Mouse (Mus musculus) kidney, embryonic 14.5 days (tissue): ENCODE results near the gene Sf3b1. TPM values are rescaled to one million over a fixed set of nuclear protein-coding genes. Genes with fewer than 3 reads are reported as not detected.

ENCODE experiments used
- ATAC-seq: fragments of 200-750 bp; cut with Nextera tagmentation; 2 replicates; pipeline ENCODE4 v1.8.0; 2017; ENCODE audit warnings: moderate number of reproducible peaks, mild to moderate bottlenecking, moderate TSS enrichment, moderate library complexity; ENCODE audit not compliant: low FRiP score, low TSS enrichment
- H3K27ac ChIP-seq: fragments of 300-500 bp; sonication (generic); 2 replicates; pipeline ENCODE4 v1.5.1; 2014; ENCODE audit warnings: low read depth, mild to moderate bottlenecking, low read length, moderate library complexity, mixed read lengths
- H3K27me3 ChIP-seq: fragments of 300-500 bp; sonication (generic); 2 replicates; pipeline ENCODE4 v1.6.1; 2014; ENCODE audit warnings: mild to moderate bottlenecking, low read length; ENCODE audit not compliant: control insufficient read depth, insufficient read depth
- H3K36me3 ChIP-seq: fragments of 300-500 bp; sonication (generic); 2 replicates; pipeline ENCODE4 v1.6.1; 2014; ENCODE audit warnings: low read length, mixed read lengths; ENCODE audit not compliant: control insufficient read depth, insufficient read depth
- H3K4me1 ChIP-seq: fragments of 300-500 bp; sonication (generic); 2 replicates; pipeline ENCODE4 v1.6.1; 2014; ENCODE audit warnings: low read length, mixed read lengths; ENCODE audit not compliant: control insufficient read depth, insufficient read depth
- H3K4me2 ChIP-seq: fragments of 300-500 bp; sonication (generic); replicated peaks from 2 replicates; pipeline ENCODE4 v1.6.1; 2014; ENCODE audit warnings: low read depth, mild to moderate bottlenecking, low read length
- H3K4me3 ChIP-seq: fragments of 300-500 bp; sonication (generic); 2 replicates; pipeline ENCODE4 v1.5.1; 2014; ENCODE audit warnings: mild to moderate bottlenecking, low read length
- H3K9ac ChIP-seq: fragments of 300-500 bp; sonication (generic); 2 replicates; pipeline ENCODE4 v1.6.1; 2014; ENCODE audit warnings: low read depth, mild to moderate bottlenecking, low read length, moderate library complexity
- H3K9me3 ChIP-seq: fragments of 300-500 bp; sonication (generic); 2 replicates; pipeline ENCODE4 v1.6.1; 2016; ENCODE audit warnings: low read length; ENCODE audit not compliant: control insufficient read depth
- WGBS: fragments of 180-500 bp; shearing (Covaris S2); extraction: QIAGEN DNeasy Blood & Tissue Kit; methylation state at CpG from one replicate; pipeline ENCODE4 v1.1.7; 2014; 5-methylcytosine and 5-hydroxymethylcytosine counted together
- polyA plus RNA-seq: library from polyadenylated mRNA; unstranded; fragments of >200 nt; fragmentation: Nextera tagmentation; extraction: Ambion mirVana; gene quantifications from 2 replicates; pipeline ENCODE4 v1.2.1, GENCODE M21; 2014

Sf3b1 gene
- polyA plus RNA-seq, 1 experiment from 2014 or later = 336 TPM

- peak overlapping the region; percentile 82 for H3K4me3 ChIP-seq
- no peak overlapping the region for H3K27ac ChIP-seq
- 67% methylated on average over 4 of the region's 4 CpGs for WGBS
- ATAC-seq = no peak
- H3K9me3 ChIP-seq = no peaks in the 10 kb centered on the region
- 0 out of 2 replicates have a peak, but pooled peaks cover 3% of the 10 kb centered on the region for H3K4me1 ChIP-seq
- peak overlapping the region; percentile 75; the same call in 1 of the 2 replicates for H3K9ac ChIP-seq
- peak overlapping the region; percentile 60 for H3K4me2 ChIP-seq
- H3K27me3 ChIP-seq = no peaks in the 10 kb centered on the region
- no peaks in the 10 kb centered on the region for H3K36me3 ChIP-seq
These were observed 26.3 kb upstream of the Sf3b1 start for GRCm38 (mm10) chr1:55053596-55053995.

- H3K9me3 ChIP-seq = no peaks in the 10 kb centered on the region
- WGBS = under 1% methylated on average over 38 of the region's 42 CpGs
- H3K36me3 ChIP-seq = no peaks in the 10 kb centered on the region
- peak overlapping the region; percentile 74 for H3K27ac ChIP-seq
- peak overlapping the region; percentile 82 for H3K4me3 ChIP-seq
- H3K27me3 ChIP-seq = no peaks in the 10 kb centered on the region
- peak; percentile 78; the same call in 1 of the 2 replicates for ATAC-seq
- 0 out of 2 replicates have a peak, but pooled peaks cover 3% of the 10 kb centered on the region for H3K4me1 ChIP-seq
- H3K4me2 ChIP-seq = peak overlapping the region; percentile 60
- peak overlapping the region; percentile 75 for H3K9ac ChIP-seq
These were observed 25.7 kb upstream of the Sf3b1 start for GRCm38 (mm10) chr1:55053005-55053404.

- Histone ChIP-seq H3K36me3 (no peaks in the 10 kb centered on the region), H3K27me3 (no peaks in the 10 kb centered on the region), H3K9ac (peak within 1 kb of the TSS; percentile 75), H3K9me3 (no peaks in the 10 kb centered on the region), H3K4me3 (peak within 1 kb of the TSS; percentile 82), H3K27ac (peak within 1 kb of the TSS; percentile 74), H3K4me1 (0 out of 2 replicates have a peak, but pooled peaks cover 3% of the 10 kb centered on the region), H3K4me2 (peak within 1 kb of the TSS; percentile 85)
- peak; percentile 100 for ATAC-seq
- WGBS = under 1% methylated on average over 46 of the region's 46 CpGs
These were observed 25.2 kb upstream of the Sf3b1 start, which contains the start of gene Coq10b for GRCm38 (mm10) chr1:55052355-55052953. Gene Coq10b, plus strand, starts transcription at chr1:55052770.

- H3K4me1 ChIP-seq = 0 out of 2 replicates have a peak, but pooled peaks cover 3% of the 10 kb centered on the region
- no peaks in the 10 kb centered on the region for H3K36me3 ChIP-seq
- H3K9me3 ChIP-seq = no peaks in the 10 kb centered on the region
- no peak overlapping the region for H3K27ac ChIP-seq
- H3K4me3 ChIP-seq = peak overlapping the region; percentile 82; the same call in 1 of the 2 replicates
- ATAC-seq = no peak
- H3K4me2 ChIP-seq = peak overlapping the region; percentile 85; the same call in 1 of the 2 replicates
- H3K27me3 ChIP-seq = no peaks in the 10 kb centered on the region
- H3K9ac ChIP-seq = no peak overlapping the region
- WGBS = 75% methylated on average over 3 of the region's 3 CpGs
These were observed 24.4 kb upstream of the Sf3b1 start for GRCm38 (mm10) chr1:55051671-55052070.

GRCm38 (mm10) chr1:55048841-55049587 is 21.7 kb upstream of the Sf3b1 start:
- Histone ChIP-seq H3K9ac (no peak overlapping the region), H3K27ac (no peak overlapping the region), H3K9me3 (no peaks in the 10 kb centered on the region), H3K27me3 (no peaks in the 10 kb centered on the region), H3K4me1 (0 out of 2 replicates have a peak, but pooled peaks cover 3% of the 10 kb centered on the region), H3K4me3 (no peak overlapping the region), H3K4me2 (no peak overlapping the region), H3K36me3 (no peaks in the 10 kb centered on the region)
- 72% methylated on average over 4 of the region's 4 CpGs for WGBS
- ATAC-seq = no peak

GRCm38 (mm10) chr1:55043164-55043563 is 15.9 kb upstream of the Sf3b1 start:
- H3K9me3 ChIP-seq = peaks cover 3% of the 10 kb centered on the region; the same call in 1 of the 2 replicates
- H3K4me1 ChIP-seq = no peaks in the 10 kb centered on the region
- no peak overlapping the region for H3K27ac ChIP-seq
- ATAC-seq = no peak
- H3K4me3 ChIP-seq = no peak overlapping the region
- no peak overlapping the region for H3K9ac ChIP-seq
- WGBS = 77% methylated on average over 3 of the region's 3 CpGs
- H3K27me3 ChIP-seq = no peaks in the 10 kb centered on the region
- no peak overlapping the region for H3K4me2 ChIP-seq
- H3K36me3 ChIP-seq = no peaks in the 10 kb centered on the region

GRCm38 (mm10) chr1:55042246-55042645 is 15.0 kb upstream of the Sf3b1 start:
- 62% methylated on average over 1 of the region's 1 CpGs for WGBS
- Histone ChIP-seq H3K27ac (no peak overlapping the region), H3K4me1 (no peaks in the 10 kb centered on the region), H3K4me3 (no peak overlapping the region), H3K27me3 (no peaks in the 10 kb centered on the region), H3K4me2 (no peak overlapping the region), H3K9me3 (peaks cover 3% of the 10 kb centered on the region; the same call in 1 of the 2 replicates), H3K36me3 (no peaks in the 10 kb centered on the region), H3K9ac (no peak overlapping the region)
- no peak for ATAC-seq

- Histone ChIP-seq H3K27me3 (no peaks in the 10 kb centered on the region), H3K4me3 (no peak overlapping the region), H3K9ac (no peak overlapping the region), H3K4me2 (no peak overlapping the region), H3K27ac (no peak overlapping the region), H3K4me1 (no peaks in the 10 kb centered on the region), H3K9me3 (peaks cover 3% of the 10 kb centered on the region; the same call in 1 of the 2 replicates), H3K36me3 (no peaks in the 10 kb centered on the region)
- no peak for ATAC-seq
- 87% methylated on average over 4 of the region's 4 CpGs for WGBS
These were observed 14.4 kb upstream of the Sf3b1 start for GRCm38 (mm10) chr1:55041691-55042090.

GRCm38 (mm10) chr1:55039944-55040343 is 12.7 kb upstream of the Sf3b1 start:
- Histone ChIP-seq H3K4me3 (no peak overlapping the region), H3K4me2 (no peak overlapping the region), H3K27me3 (no peaks in the 10 kb centered on the region), H3K4me1 (no peaks in the 10 kb centered on the region), H3K27ac (no peak overlapping the region), H3K9me3 (peaks cover 3% of the 10 kb centered on the region; the same call in 1 of the 2 replicates), H3K36me3 (no peaks in the 10 kb centered on the region), H3K9ac (no peak overlapping the region)
- no peak for ATAC-seq
- WGBS = 95% methylated on average over 1 of the region's 1 CpGs
